8 mouse cellular contexts compared by ENCODE assay signal in the genomic region with DNA sequence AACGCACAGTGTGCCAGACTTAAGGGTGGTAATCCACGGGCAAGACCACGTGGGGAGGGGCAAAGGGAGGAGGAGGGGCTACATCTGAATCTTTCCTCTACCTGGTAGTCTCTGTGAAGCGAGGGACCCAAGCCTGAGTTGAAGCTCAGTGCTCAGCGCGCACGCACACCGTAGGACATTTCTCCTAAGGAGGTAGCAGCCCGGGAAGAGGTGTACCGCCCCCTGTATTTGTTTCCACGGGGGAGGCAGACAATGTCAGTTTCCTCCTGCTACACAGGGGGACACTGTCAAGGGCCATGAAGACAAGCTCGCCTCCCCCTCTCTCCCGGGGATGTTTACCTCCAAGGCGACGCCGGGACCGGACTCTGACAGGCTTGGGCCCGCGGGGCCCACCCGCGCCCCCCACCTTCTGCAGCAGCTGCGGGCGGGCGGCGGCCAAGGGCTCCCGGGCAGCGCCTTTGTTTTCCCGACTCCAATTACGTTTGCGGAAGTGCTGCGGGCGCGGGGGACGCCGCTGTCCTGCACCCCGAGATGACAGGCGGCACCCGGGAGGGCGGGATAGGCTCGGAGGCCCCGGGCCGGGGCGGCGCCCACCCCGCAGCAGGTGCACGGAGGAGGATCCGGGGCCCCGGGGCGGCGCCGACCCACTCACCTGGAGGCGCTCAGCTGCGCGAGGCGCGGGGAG. TPM values are rescaled to one million over a fixed set of nuclear protein-coding genes. Genes with fewer than 3 reads are reported as not detected.
DNase-seq lines count a peak whose midpoint lies in the region; ATAC-seq and TF ChIP-seq lines count a peak whose summit lies in the region.

No protein-coding gene starts in this region.

- under 1% methylated on average over 54 of the region's 56 CpGs for WGBS in forebrain, embryonic 16.5 days
- under 1% methylated on average over 51 of the region's 56 CpGs for WGBS in liver, postnatal 0 days (ENCODE audit: insufficient replicate concordance)
- WGBS in neural tube, embryonic 12.5 days: under 1% methylated on average over 56 of the region's 56 CpGs
- 2% methylated on average over 48 of the region's 56 CpGs for WGBS in stomach, postnatal 0 days

- H3K27me3 ChIP-seq in E14TG2a.4 (ENCODE audit: insufficient read depth, low read length): peaks cover 57% of the 10 kb centered on the region
- no peaks in the 10 kb centered on the region for H3K27me3 ChIP-seq in forebrain, embryonic 16.5 days (replicated peaks; ENCODE audit: control insufficient read depth, insufficient read depth, low read length)
- H3K27me3 ChIP-seq in liver, postnatal 0 days (ENCODE audit: insufficient read depth, low read length): no peaks in the 10 kb centered on the region
- no peaks in the 10 kb centered on the region for H3K27me3 ChIP-seq in neural tube, embryonic 12.5 days (replicated peaks)
- no peaks in the 10 kb centered on the region for H3K27me3 ChIP-seq in stomach, postnatal 0 days (ENCODE audit: control insufficient read depth, insufficient read depth, low read length)

- peak overlapping the region; percentile 87 for H3K4me3 ChIP-seq in E14TG2a.4 (replicated peaks; ENCODE audit: low read length)
- peak overlapping the region; percentile 60 for H3K4me3 ChIP-seq in forebrain, embryonic 16.5 days (replicated peaks; ENCODE audit: low read length)
- peak overlapping the region; percentile 79 for H3K4me3 ChIP-seq in liver, postnatal 0 days (ENCODE audit: low read depth, low read length)
- peak overlapping the region; percentile 85 for H3K4me3 ChIP-seq in neural tube, embryonic 12.5 days
- peak overlapping the region; percentile 84 for H3K4me3 ChIP-seq in stomach, postnatal 0 days (ENCODE audit: low read depth, low read length)

- no peaks in the 10 kb centered on the region for H3K36me3 ChIP-seq in E14TG2a.4 (ENCODE audit: insufficient read depth, low read length)
- no peaks in the 10 kb centered on the region for H3K36me3 ChIP-seq in forebrain, embryonic 16.5 days (ENCODE audit: control insufficient read depth, insufficient read depth)
- H3K36me3 ChIP-seq in liver, postnatal 0 days (replicated peaks; ENCODE audit: insufficient read depth, low read length): no peaks in the 10 kb centered on the region
- H3K36me3 ChIP-seq in neural tube, embryonic 12.5 days: no peaks in the 10 kb centered on the region
- no peaks in the 10 kb centered on the region for H3K36me3 ChIP-seq in stomach, postnatal 0 days (ENCODE audit: control insufficient read depth, insufficient read depth, low read length)

- TF ChIP-seq EP300 in liver, postnatal 0 days (IDR thresholded peaks at IDR 0.05; ENCODE audit: low read depth): no peak
- TF ChIP-seq EP300 in stomach, postnatal 0 days (optimal IDR thresholded peaks at IDR 0.05): no peak

- H3K9me3 ChIP-seq in E14TG2a.4 (ENCODE audit: low read length): no peaks in the 10 kb centered on the region; the same call in 1 of the 2 replicates
- H3K9me3 ChIP-seq in forebrain, embryonic 16.5 days (ENCODE audit: control insufficient read depth, low read length): no peaks in the 10 kb centered on the region
- no peaks in the 10 kb centered on the region for H3K9me3 ChIP-seq in liver, postnatal 0 days (ENCODE audit: low read length)
- H3K9me3 ChIP-seq in neural tube, embryonic 12.5 days: no peaks in the 10 kb centered on the region
- H3K9me3 ChIP-seq in stomach, postnatal 0 days (ENCODE audit: control insufficient read depth, low read length): no peaks in the 10 kb centered on the region

- peak overlapping the region; percentile 97 for H3K9ac ChIP-seq in forebrain, embryonic 16.5 days (replicated peaks; ENCODE audit: low read depth, low read length)
- peak overlapping the region; percentile 62 for H3K9ac ChIP-seq in liver, postnatal 0 days (replicated peaks)
- peak overlapping the region; percentile 94 for H3K9ac ChIP-seq in neural tube, embryonic 12.5 days
- peak overlapping the region; percentile 82 for H3K9ac ChIP-seq in stomach, postnatal 0 days (ENCODE audit: low read length)

- intact Hi-C loops in heart, postnatal 14 days (cut with DNase I): loop anchor here (5.0 kb wide), 1 partner anchor 74 kb away; no protein-coding TSS in a partner anchor

- peak overlapping the region; percentile 69 for H3K4me2 ChIP-seq in forebrain, embryonic 16.5 days (ENCODE audit: low read length)
- peak overlapping the region; percentile 78 for H3K4me2 ChIP-seq in liver, postnatal 0 days (ENCODE audit: low read depth, low read length)
- H3K4me2 ChIP-seq in neural tube, embryonic 12.5 days (replicated peaks): peak overlapping the region; percentile 86
- peak overlapping the region; percentile 95 for H3K4me2 ChIP-seq in stomach, postnatal 0 days (replicated peaks; ENCODE audit: low read depth)

- ATAC-seq in cerebellum, adult (ENCODE audit: insufficient number of reproducible peaks, low FRiP score, low TSS enrichment): peak; percentile 37
- peak; percentile 81 for ATAC-seq in forebrain, embryonic 16.5 days
- peak; percentile 70 for ATAC-seq in liver, postnatal 0 days
- ATAC-seq in neural tube, embryonic 12.5 days (ENCODE audit: low FRiP score, low read depth): peak; percentile 81
- peak; percentile 81 for ATAC-seq in stomach, postnatal 0 days (ENCODE audit: low FRiP score, low TSS enrichment)

- peak overlapping the region; percentile 78 for H3K27ac ChIP-seq in forebrain, embryonic 16.5 days (ENCODE audit: low read length)
- H3K27ac ChIP-seq in liver, postnatal 0 days (ENCODE audit: low read depth): peak overlapping the region; percentile 3; the same call in 1 of the 2 replicates
- H3K27ac ChIP-seq in neural tube, embryonic 12.5 days: peak overlapping the region; percentile 82
- H3K27ac ChIP-seq in stomach, postnatal 0 days (replicated peaks): peak overlapping the region; percentile 88

- DNase-seq in heart, postnatal 14 days: peak; percentile 60 to 70
- peak; percentile 36 to 69 for DNase-seq in kidney, postnatal 36 days
- DNase-seq in liver, postnatal 0 days: peak; percentile 57
- DNase-seq in stomach, postnatal 0 days (ENCODE audit: low spot score): peak; percentile 74

- H3K4me1 ChIP-seq in E14TG2a.4 (replicated peaks; ENCODE audit: low read depth, low read length): peaks cover 10% of the 10 kb centered on the region
- H3K4me1 ChIP-seq in forebrain, embryonic 16.5 days (replicated peaks; ENCODE audit: control insufficient read depth, insufficient read depth, low read length): peaks cover 12% of the 10 kb centered on the region
- H3K4me1 ChIP-seq in liver, postnatal 0 days (ENCODE audit: insufficient read depth): peaks cover 8% of the 10 kb centered on the region
- H3K4me1 ChIP-seq in neural tube, embryonic 12.5 days: no peaks in the 10 kb centered on the region
- peaks cover 4% of the 10 kb centered on the region; the same call in 1 of the 2 replicates for H3K4me1 ChIP-seq in stomach, postnatal 0 days (replicated peaks; ENCODE audit: control insufficient read depth, insufficient read depth)

- no peak for TF ChIP-seq CTCF in E14TG2a.4 (conservative IDR thresholded peaks at IDR 0.05; ENCODE audit: low read length)
- TF ChIP-seq CTCF in liver, postnatal 0 days (IDR thresholded peaks at IDR 0.05; ENCODE audit: low read depth): no peak
- 0 out of 2 replicates have a peak, but pooled peaks have one; percentile 28 for TF ChIP-seq CTCF in stomach, postnatal 0 days (IDR thresholded peaks at IDR 0.05; ENCODE audit: low read depth)

RNA-seq across cellular contexts. Expression of a gene that starts 0.7 kb away (rescaled TPM):
- 7.7 and 8.3 TPM in 2 replicates for polyA plus RNA-seq in forebrain, embryonic 16.5 days (2015; fragmentation: Nextera tagmentation; extraction: Ambion mirVana)
- 10 to 100 TPM; 16.2 to 19.3 TPM for total RNA-seq in heart, postnatal 14 days (2021)
- 0.94 and 1.1 TPM in 2 replicates for polyA plus RNA-seq in liver, postnatal 0 days (2015; fragmentation: Nextera tagmentation; extraction: Ambion mirVana)
- 6.7 and 8.0 TPM in 2 replicates for polyA plus RNA-seq in neural tube, embryonic 12.5 days (2016; fragmentation: Nextera tagmentation; extraction: Ambion mirVana)
- 6.3 and 8.0 TPM in 2 replicates for polyA plus RNA-seq in stomach, postnatal 0 days (2015; fragmentation: Nextera tagmentation; extraction: Ambion mirVana)

Comparison
In these comparisons a context has a peak if more than half of its experiments do, and no peak if none do; other contexts are left out.
1. Peak in every context shown above with its lines: DNase-seq, ATAC-seq, H3K4me3 ChIP-seq and H3K27ac ChIP-seq.
2. H3K27ac ChIP-seq: peak in every context shown above with its lines; median percentile 88 in stomach, postnatal 0 days; 82 in neural tube, embryonic 12.5 days; 78 in forebrain, embryonic 16.5 days; 3 in liver, postnatal 0 days.